Mouse (Mus musculus) thymus, adult 2 months (tissue): Measurements from ENCODE around the gene Pcsk6.

ENCODE experiments used
- CTCF ChIP-seq: fragments of 200-500 bp; IDR thresholded peaks from 2 replicates; pipeline ENCODE4 v1.5.1; 2012; ENCODE audit warnings: mild to moderate bottlenecking, control low read depth, low read length, moderate library complexity, borderline replicate concordance; ENCODE audit not compliant: control insufficient read depth, poor library complexity, insufficient read depth; ENCODE audit errors: extremely low read depth
- POLR2A ChIP-seq: fragments of 200-500 bp; IDR thresholded peaks from 2 replicates; pipeline ENCODE4 v1.6.1; 2012; ENCODE audit warnings: mild to moderate bottlenecking, low read length, control low read depth, moderate library complexity; ENCODE audit not compliant: control insufficient read depth, poor library complexity, insufficient read depth; ENCODE audit errors: extremely low read depth

- TF ChIP-seq POLR2A (no peak), CTCF (no peak)
Measured at GRCm38 (mm10) chr7:65930478-65930877, 68.9 kb downstream of the Pcsk6 start.
